Mouse (Mus musculus): ENCODE results near the gene Rab3il1. TPM values are rescaled to one million over a fixed set of nuclear protein-coding genes. Genes with fewer than 3 reads are reported as not detected.

The Rab3il1 gene
- total RNA-seq, 1 experiment from 2014 or later, result 8.8 TPM

- peak; percentile 69 for ATAC-seq (replicated peaks; ENCODE audit: low read depth, poor library complexity, severe bottlenecking)
Measured at GRCm38 (mm10) chr19:9982151-9982851, 19.2 kb upstream of the Rab3il1 start.

- peak; percentile 40 for ATAC-seq (replicated peaks; ENCODE audit: low read depth, poor library complexity, severe bottlenecking)
Measured at GRCm38 (mm10) chr19:9982852-9983542, 18.5 kb upstream of the Rab3il1 start.

GRCm38 (mm10) chr19:9984111-9985055, 17.1 kb upstream of the Rab3il1 start:
- peak; percentile 24 for ATAC-seq (replicated peaks; ENCODE audit: low read depth, poor library complexity, severe bottlenecking)

GRCm38 (mm10) chr19:9985190-9985899, 16.1 kb upstream of the Rab3il1 start:
- no peak for ATAC-seq (replicated peaks; ENCODE audit: low read depth, poor library complexity, severe bottlenecking)

GRCm38 (mm10) chr19:9985900-9986421, 15.5 kb upstream of the Rab3il1 start:
- ATAC-seq (replicated peaks; ENCODE audit: low read depth, poor library complexity, severe bottlenecking), result no peak

- no peak for ATAC-seq (replicated peaks; ENCODE audit: low read depth, poor library complexity, severe bottlenecking)
Measured at GRCm38 (mm10) chr19:9987192-9987591, 14.3 kb upstream of the Rab3il1 start.

- ATAC-seq (replicated peaks; ENCODE audit: low read depth, poor library complexity, severe bottlenecking), result no peak
Measured at GRCm38 (mm10) chr19:9987593-9987992, 13.9 kb upstream of the Rab3il1 start.

- peak; percentile 33; the same call in 1 of the 2 replicates for ATAC-seq (replicated peaks; ENCODE audit: low read depth, poor library complexity, severe bottlenecking)
Measured at GRCm38 (mm10) chr19:9989171-9989883, 12.1 kb upstream of the Rab3il1 start.

GRCm38 (mm10) chr19:9989884-9990256, 11.6 kb upstream of the Rab3il1 start:
- ATAC-seq (replicated peaks; ENCODE audit: low read depth, poor library complexity, severe bottlenecking), result no peak

GRCm38 (mm10) chr19:9991304-9991703, 10.2 kb upstream of the Rab3il1 start:
- peak; percentile 64 for ATAC-seq (replicated peaks; ENCODE audit: low read depth, poor library complexity, severe bottlenecking)

GRCm38 (mm10) chr19:9992011-9992958, 9.2 kb upstream of the Rab3il1 start:
- ATAC-seq (replicated peaks; ENCODE audit: low read depth, poor library complexity, severe bottlenecking), result no peak

- peak; percentile 82 for ATAC-seq (replicated peaks; ENCODE audit: low read depth, poor library complexity, severe bottlenecking)
Measured at GRCm38 (mm10) chr19:9993036-9993656, 8.3 kb upstream of the Rab3il1 start.

GRCm38 (mm10) chr19:9997204-9998062, 4.0 kb upstream of the Rab3il1 start:
- ATAC-seq (replicated peaks; ENCODE audit: low read depth, poor library complexity, severe bottlenecking), result no peak

GRCm38 (mm10) chr19:9998063-9998416, 3.4 kb upstream of the Rab3il1 start:
- no peak for ATAC-seq (replicated peaks; ENCODE audit: low read depth, poor library complexity, severe bottlenecking)

- no peak for ATAC-seq (replicated peaks; ENCODE audit: low read depth, poor library complexity, severe bottlenecking)
Measured at GRCm38 (mm10) chr19:9998736-9999486, 2.6 kb upstream of the Rab3il1 start.

- peak; percentile 78 for ATAC-seq (replicated peaks; ENCODE audit: low read depth, poor library complexity, severe bottlenecking)
Measured at GRCm38 (mm10) chr19:10000330-10000729, 1.1 kb upstream of the Rab3il1 start.
